Mouse (Mus musculus) C2C12 (cell line): Measurements from ENCODE around the gene Capn9. TPM values are rescaled to one million over a fixed set of nuclear protein-coding genes. Genes with fewer than 3 reads are reported as not detected.

ENCODE experiments used
- H3K27me3 ChIP-seq: one replicate; pipeline ENCODE4 v1.6.1; 2011; ENCODE audit not compliant: control insufficient read depth, insufficient read depth, insufficient read length
- H3K36me3 ChIP-seq: one replicate; pipeline ENCODE4 v1.6.1; 2011; ENCODE audit not compliant: control insufficient read depth, insufficient read depth
- H3K4me3 ChIP-seq: one replicate; pipeline ENCODE4 v1.5.1; 2011; ENCODE audit warnings: mild to moderate bottlenecking, control low read depth; ENCODE audit not compliant: poor library complexity, insufficient read depth, severe bottlenecking
- H3K79me2 ChIP-seq: one replicate; pipeline ENCODE4 v1.6.1; 2011; ENCODE audit not compliant: control insufficient read depth, insufficient read depth
- H3K79me3 ChIP-seq: one replicate; pipeline ENCODE4 v1.6.1; 2011; ENCODE audit warnings: low read depth, control low read depth
- H3ac ChIP-seq: one replicate; pipeline ENCODE3; 2011; ENCODE audit warnings: low read depth; ENCODE audit not compliant: control insufficient read depth, insufficient read length
- CEBPB ChIP-seq: IDR thresholded peaks from one replicate; pipeline ENCODE4 v1.6.1; 2011; ENCODE audit warnings: low read depth, mild to moderate bottlenecking, control low read depth, moderate library complexity
- CTCF ChIP-seq: IDR thresholded peaks from one replicate; pipeline ENCODE4 v1.5.1; 2011; ENCODE audit not compliant: control insufficient read depth, insufficient read depth, insufficient read length
- FOSL1 ChIP-seq: IDR thresholded peaks from one replicate; pipeline ENCODE4 v1.8.0; 2011; ENCODE audit warnings: mild to moderate bottlenecking, low read length; ENCODE audit not compliant: poor library complexity, insufficient read depth, severe bottlenecking
- MAX ChIP-seq: IDR thresholded peaks from one replicate; pipeline ENCODE4 v1.6.1; 2011; ENCODE audit warnings: mild to moderate bottlenecking, control low read depth
- MYOD1 ChIP-seq: IDR thresholded peaks from one replicate; pipeline ENCODE4 v1.6.1; 2011; ENCODE audit warnings: low read depth; ENCODE audit not compliant: control insufficient read depth, insufficient read length
- MYOG ChIP-seq: IDR thresholded peaks from one replicate; pipeline ENCODE4 v1.6.1; 2011; ENCODE audit not compliant: control insufficient read depth, insufficient read length; ENCODE audit errors: extremely low read depth
- USF1 ChIP-seq: IDR thresholded peaks from one replicate; pipeline ENCODE4 v1.6.1; 2011; ENCODE audit warnings: low read depth, mild to moderate bottlenecking, control low read depth, moderate library complexity
- polyA plus RNA-seq: library from polyadenylated mRNA; unstranded; fragments of >200 nt; fragmentation: generic; extraction: Trizol; gene quantifications from one replicate; pipeline ENCODE4 v1.2.1, GENCODE M21; 2012; ENCODE audit warnings: missing spikeins

Capn9 gene
- polyA plus RNA-seq, 1 experiment, result not detected

DNA sequence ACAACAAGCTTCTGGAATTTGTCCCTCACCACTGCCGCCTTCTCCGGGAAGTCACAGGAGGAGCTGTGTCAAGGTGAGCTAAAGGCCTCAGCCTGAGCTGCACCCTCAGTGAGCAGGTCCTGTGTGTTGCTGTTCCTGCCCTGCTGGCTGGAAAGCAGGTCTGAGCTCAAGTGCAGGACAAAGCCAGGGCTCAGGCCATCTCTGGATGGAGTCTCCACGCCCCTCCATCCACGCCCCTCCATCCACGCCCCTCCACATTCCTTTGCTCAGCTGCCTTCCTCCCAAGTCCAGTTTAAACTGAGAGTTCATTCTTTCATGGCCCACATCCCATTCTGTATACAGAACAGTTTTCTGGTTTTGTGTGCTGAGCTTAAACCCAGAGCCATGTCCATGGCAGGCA, 40.5 kb upstream of the Capn9 start:
- H3K79me3 ChIP-seq, result no peaks in the 10 kb centered on the region
- no peaks in the 10 kb centered on the region for H3K79me2 ChIP-seq
- TF ChIP-seq CEBPB (no peak), FOSL1 (no peak), CTCF (no peak), MAX (no peak), MYOD1 (no peak), USF1 (no peak), MYOG (no peak)
- H3K4me3 ChIP-seq, result no peak overlapping the region
- peaks cover 50% of the 10 kb centered on the region for H3K36me3 ChIP-seq
- no peak overlapping the region for H3ac ChIP-seq
- no peaks in the 10 kb centered on the region for H3K27me3 ChIP-seq

- peaks cover 40% of the 10 kb centered on the region for H3K36me3 ChIP-seq
- no peaks in the 10 kb centered on the region for H3K79me2 ChIP-seq
- H3ac ChIP-seq, result no peak overlapping the region
- H3K27me3 ChIP-seq, result no peaks in the 10 kb centered on the region
- no peak overlapping the region for H3K4me3 ChIP-seq
- no peaks in the 10 kb centered on the region for H3K79me3 ChIP-seq
- TF ChIP-seq MAX, result no peak
- TF ChIP-seq MYOG, result no peak
- no peak for TF ChIP-seq FOSL1
- TF ChIP-seq CEBPB, result no peak
Observed at GRCm38 (mm10) chr8:124540906-124541305, 35.0 kb upstream of the Capn9 start.

DNA sequence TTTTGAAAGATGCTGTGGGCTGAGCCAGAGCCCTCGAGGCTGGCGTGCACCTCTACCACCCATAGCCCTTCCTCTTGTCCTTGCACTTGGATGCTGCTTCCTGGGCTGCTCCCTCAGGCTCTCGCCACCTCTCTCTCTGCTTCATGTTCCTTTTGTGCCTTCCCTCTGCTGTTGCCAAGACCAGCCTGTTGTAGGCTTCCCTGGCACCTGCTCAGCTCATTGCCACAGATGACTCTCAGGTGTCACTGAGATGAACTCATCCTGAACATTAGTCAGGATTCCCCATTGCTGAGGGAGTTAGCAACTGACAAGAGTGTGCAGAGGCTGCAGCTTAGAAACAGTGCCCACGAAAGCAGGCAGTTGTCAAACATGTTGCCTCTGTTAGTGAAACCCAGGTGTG, 33.9 kb upstream of the Capn9 start:
- H3K36me3 ChIP-seq, result peaks cover 39% of the 10 kb centered on the region
- H3K4me3 ChIP-seq, result no peak overlapping the region
- no peaks in the 10 kb centered on the region for H3K27me3 ChIP-seq
- H3K79me3 ChIP-seq, result no peaks in the 10 kb centered on the region
- TF ChIP-seq MAX (no peak), CTCF (no peak), MYOG (no peak), USF1 (no peak), CEBPB (no peak), MYOD1 (no peak), FOSL1 (no peak)
- H3ac ChIP-seq, result no peak overlapping the region
- H3K79me2 ChIP-seq, result no peaks in the 10 kb centered on the region

- no peaks in the 10 kb centered on the region for H3K79me2 ChIP-seq
- peaks cover 43% of the 10 kb centered on the region for H3K36me3 ChIP-seq
- TF ChIP-seq MYOG, result no peak
- TF ChIP-seq FOSL1, result no peak
- no peak for TF ChIP-seq CTCF
- TF ChIP-seq MAX, result no peak
- TF ChIP-seq MYOD1, result no peak
- TF ChIP-seq USF1, result no peak
- TF ChIP-seq CEBPB, result no peak
- no peaks in the 10 kb centered on the region for H3K27me3 ChIP-seq
- H3K4me3 ChIP-seq, result no peak overlapping the region
- H3ac ChIP-seq, result no peak overlapping the region
- H3K79me3 ChIP-seq, result no peaks in the 10 kb centered on the region
Observed at GRCm38 (mm10) chr8:124543272-124543671, 32.6 kb upstream of the Capn9 start.

GRCm38 (mm10) chr8:124546371-124546770, 29.5 kb upstream of the Capn9 start:
- H3K27me3 ChIP-seq, result no peaks in the 10 kb centered on the region
- H3K79me2 ChIP-seq, result no peaks in the 10 kb centered on the region
- no peak overlapping the region for H3ac ChIP-seq
- H3K4me3 ChIP-seq, result no peak overlapping the region
- TF ChIP-seq CEBPB, result no peak
- no peak for TF ChIP-seq FOSL1
- TF ChIP-seq MYOG, result no peak
- TF ChIP-seq MYOD1, result no peak
- no peak for TF ChIP-seq USF1
- peaks cover 41% of the 10 kb centered on the region for H3K36me3 ChIP-seq
- no peaks in the 10 kb centered on the region for H3K79me3 ChIP-seq

GRCm38 (mm10) chr8:124546815-124547214, 29.1 kb upstream of the Capn9 start:
- no peak overlapping the region for H3ac ChIP-seq
- peaks cover 41% of the 10 kb centered on the region for H3K36me3 ChIP-seq
- TF ChIP-seq MYOD1 (no peak), CEBPB (no peak), USF1 (no peak), CTCF (no peak), MAX (no peak), FOSL1 (no peak), MYOG (no peak)

More at GRCm38 (mm10) chr8:124546815-124547214, 29.1 kb upstream of the Capn9 start:
- Histone ChIP-seq H3K27me3 (no peaks in the 10 kb centered on the region), H3K79me2 (no peaks in the 10 kb centered on the region), H3K79me3 (no peaks in the 10 kb centered on the region), H3K4me3 (no peak overlapping the region)
